Mouse (Mus musculus) forebrain, embryonic 16.5 days (tissue): ENCODE results near the gene Npm1. TPM values are rescaled to one million over a fixed set of nuclear protein-coding genes. Genes with fewer than 3 reads are reported as not detected.

ENCODE experiments used
- ATAC-seq: fragments of 200-750 bp; cut with Nextera tagmentation; 2 replicates; pipeline ENCODE4 v1.8.0; 2017; ENCODE audit warnings: mild to moderate bottlenecking, moderate library complexity
- H3K27ac ChIP-seq: fragments of 300-500 bp; sonication (generic); 2 replicates; pipeline ENCODE4 v1.5.1; 2014; ENCODE audit warnings: low read length, control low read depth
- H3K27me3 ChIP-seq: fragments of 300-500 bp; sonication (generic); replicated peaks from 2 replicates; pipeline ENCODE4 v1.6.1; 2014; ENCODE audit warnings: low read length; ENCODE audit not compliant: control insufficient read depth, insufficient read depth
- H3K36me3 ChIP-seq: fragments of 300-500 bp; sonication (generic); 2 replicates; pipeline ENCODE4 v1.6.1; 2014; ENCODE audit not compliant: control insufficient read depth, insufficient read depth
- H3K4me1 ChIP-seq: fragments of 300-500 bp; sonication (generic); replicated peaks from 2 replicates; pipeline ENCODE4 v1.6.1; 2014; ENCODE audit warnings: low read length; ENCODE audit not compliant: control insufficient read depth, insufficient read depth
- H3K4me2 ChIP-seq: fragments of 300-500 bp; sonication (generic); 2 replicates; pipeline ENCODE4 v1.6.1; 2014; ENCODE audit warnings: mild to moderate bottlenecking, low read length, control low read depth
- H3K4me3 ChIP-seq: fragments of 300-500 bp; sonication (generic); replicated peaks from 2 replicates; pipeline ENCODE4 v1.5.1; 2014; ENCODE audit warnings: mild to moderate bottlenecking, low read length, control low read depth
- H3K9ac ChIP-seq: fragments of 300-500 bp; sonication (generic); replicated peaks from 2 replicates; pipeline ENCODE4 v1.6.1; 2014; ENCODE audit warnings: low read depth, low read length, control low read depth
- H3K9me3 ChIP-seq: fragments of 300-500 bp; sonication (generic); 2 replicates; pipeline ENCODE4 v1.6.1; 2016; ENCODE audit warnings: low read length; ENCODE audit not compliant: control insufficient read depth
- whole genome bisulfite sequencing: fragments of 180-500 bp; shearing (Covaris S2); extraction: QIAGEN DNeasy Blood & Tissue Kit; methylation state at CpG from one replicate; pipeline ENCODE4 v1.1.7; 2014; 5-methylcytosine and 5-hydroxymethylcytosine counted together
- polyA plus RNA-seq: library from polyadenylated mRNA; unstranded; fragments of >200 nt; fragmentation: Nextera tagmentation; extraction: Ambion mirVana; gene quantifications from 2 replicates; pipeline ENCODE4 v1.2.1, GENCODE M21; 2015

Npm1 gene
- polyA plus RNA-seq, 1 experiment from 2014 or later: 479 TPM

DNA sequence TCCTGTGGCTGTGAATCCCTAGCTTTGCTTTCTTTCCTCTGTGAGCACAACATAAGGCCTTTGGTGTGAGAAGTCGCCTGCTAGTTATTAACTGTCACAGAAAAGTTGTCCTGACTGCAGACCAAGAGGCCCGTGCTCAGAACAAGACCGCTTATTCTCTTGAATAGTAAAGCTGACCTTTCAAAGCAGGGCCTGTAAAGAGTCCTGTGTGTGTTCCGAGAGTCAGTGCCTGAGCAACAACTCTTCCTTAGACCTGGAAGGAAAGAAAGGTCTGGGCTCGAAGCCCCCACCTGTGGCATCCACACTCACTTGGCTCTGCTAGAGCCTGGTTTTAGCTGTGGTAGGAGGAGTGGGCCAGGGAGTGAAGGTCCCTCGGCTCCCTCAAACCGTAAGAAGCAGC is 32.1 kb upstream of the Npm1 start:
- ATAC-seq: no peak
- peaks cover 5% of the 10 kb centered on the region; the same call in 1 of the 2 replicates for H3K9me3 ChIP-seq
- H3K27ac ChIP-seq: no peak overlapping the region
- H3K4me2 ChIP-seq: no peak overlapping the region
- H3K9ac ChIP-seq: no peak overlapping the region
- H3K4me3 ChIP-seq: no peak overlapping the region
- H3K4me1 ChIP-seq: 0 out of 2 replicates have a peak, but pooled peaks cover 3% of the 10 kb centered on the region
- WGBS: 11% methylated on average over 7 of the region's 7 CpGs
- H3K27me3 ChIP-seq: peaks cover 76% of the 10 kb centered on the region
- no peaks in the 10 kb centered on the region for H3K36me3 ChIP-seq

DNA sequence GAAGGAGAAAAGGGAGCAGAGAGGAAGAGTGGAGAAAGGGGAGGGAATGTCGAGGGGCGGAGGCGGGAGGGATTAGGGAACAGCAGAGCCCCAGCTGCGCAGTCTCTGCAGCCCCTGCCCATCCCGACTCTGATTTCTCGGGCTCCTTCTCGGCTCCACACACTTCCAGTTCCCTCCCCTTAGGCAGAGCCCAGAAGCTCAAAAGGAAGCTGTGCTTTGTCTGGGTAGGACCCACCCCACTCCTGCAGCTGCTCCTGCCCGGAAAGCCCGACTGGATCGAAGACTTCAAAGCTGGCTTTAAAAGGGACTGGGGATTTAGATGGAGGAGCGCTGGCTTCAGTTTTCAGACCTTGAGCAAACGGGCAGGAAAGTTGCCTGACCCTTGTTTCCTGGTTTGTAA is 30.7 kb upstream of the Npm1 start:
- no peak overlapping the region for H3K4me2 ChIP-seq
- 2% methylated on average over 12 of the region's 12 CpGs for WGBS
- no peaks in the 10 kb centered on the region for H3K36me3 ChIP-seq
- peaks cover 63% of the 10 kb centered on the region for H3K27me3 ChIP-seq
- H3K4me3 ChIP-seq: no peak overlapping the region
- no peak for ATAC-seq
- no peak overlapping the region for H3K9ac ChIP-seq
- peaks cover 5% of the 10 kb centered on the region; the same call in 1 of the 2 replicates for H3K9me3 ChIP-seq
- no peak overlapping the region for H3K27ac ChIP-seq
- H3K4me1 ChIP-seq: 0 out of 2 replicates have a peak, but pooled peaks cover 3% of the 10 kb centered on the region

DNA sequence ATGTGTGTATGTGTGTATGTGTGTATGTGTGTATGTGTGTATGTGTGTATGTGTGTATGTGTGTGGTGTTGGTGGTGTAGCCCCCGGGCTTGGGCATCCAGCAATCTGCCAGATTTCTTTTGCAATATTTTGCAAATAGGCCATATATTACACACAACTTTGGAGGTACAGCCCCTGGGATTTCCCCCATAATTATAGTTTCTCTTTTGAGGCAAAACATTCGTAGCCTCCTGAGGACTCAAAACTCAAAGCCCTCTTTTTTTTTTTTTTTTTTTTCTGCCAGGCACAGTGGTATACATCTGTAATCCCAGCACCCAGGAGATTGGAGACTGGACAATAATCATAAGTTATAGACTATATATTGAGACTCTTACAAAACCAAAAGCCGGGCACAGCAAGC is 18.8 kb upstream of the Npm1 start:
- 77% methylated on average over 3 of the region's 3 CpGs for WGBS
- Histone ChIP-seq H3K27ac (no peak overlapping the region), H3K4me1 (peaks cover 8% of the 10 kb centered on the region), H3K4me3 (no peak overlapping the region), H3K9me3 (no peaks in the 10 kb centered on the region), H3K9ac (no peak overlapping the region), H3K36me3 (no peaks in the 10 kb centered on the region), H3K4me2 (no peak overlapping the region), H3K27me3 (0 out of 2 replicates have a peak, but pooled peaks cover 3% of the 10 kb centered on the region)
- no peak for ATAC-seq

DNA sequence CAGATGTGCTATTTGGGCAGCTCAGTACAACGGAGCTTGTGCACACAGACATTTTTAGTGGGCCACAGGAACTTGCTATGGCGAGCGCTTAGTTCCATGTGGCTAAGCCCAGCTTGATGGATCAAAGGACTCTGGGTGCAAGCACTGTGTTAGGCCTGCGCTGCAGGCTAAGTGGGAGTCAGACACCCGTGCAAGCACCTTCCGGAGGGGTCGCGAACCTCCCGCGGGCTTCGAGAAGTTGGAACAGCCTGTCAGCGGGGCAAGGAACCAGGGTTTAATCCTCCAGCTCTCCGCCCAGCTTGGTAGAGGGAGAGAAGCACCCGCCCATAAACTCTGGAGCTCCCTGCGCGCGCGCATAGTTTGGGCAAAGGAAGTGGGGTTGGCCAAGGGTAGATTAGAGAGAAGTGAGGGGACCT is 17.7 kb upstream of the Npm1 start:
- Histone ChIP-seq H3K4me3 (no peak overlapping the region), H3K4me1 (peaks cover 8% of the 10 kb centered on the region), H3K27ac (no peak overlapping the region), H3K9me3 (no peaks in the 10 kb centered on the region), H3K27me3 (0 out of 2 replicates have a peak, but pooled peaks cover 5% of the 10 kb centered on the region), H3K9ac (no peak overlapping the region), H3K36me3 (no peaks in the 10 kb centered on the region), H3K4me2 (peak overlapping the region; percentile 25)
- WGBS: 4% methylated on average over 18 of the region's 18 CpGs
- ATAC-seq: no peak; the same call in 1 of the 2 replicates

DNA sequence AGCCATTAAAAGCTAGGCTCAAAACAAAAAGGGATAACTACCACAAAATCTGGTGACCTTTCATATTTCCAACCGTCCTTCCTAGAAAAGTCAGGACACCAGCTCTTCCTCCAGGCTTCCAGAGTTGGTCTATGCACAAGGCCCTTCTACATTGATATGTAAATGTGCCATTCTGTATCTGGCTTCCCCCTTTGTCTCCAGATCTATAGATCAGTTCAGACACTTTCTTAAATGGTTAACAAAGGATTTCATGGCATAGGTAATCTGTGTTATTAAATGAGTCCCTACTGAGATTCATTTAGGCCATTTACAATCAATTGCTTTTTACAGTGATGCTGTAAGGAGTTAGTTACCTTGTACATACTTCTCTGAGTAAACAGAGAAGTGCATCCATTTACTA is 16.8 kb upstream of the Npm1 start:
- no peaks in the 10 kb centered on the region for H3K9me3 ChIP-seq
- H3K4me1 ChIP-seq: peaks cover 8% of the 10 kb centered on the region
- 12% methylated on average over 1 of the region's 1 CpGs for WGBS
- no peak overlapping the region for H3K9ac ChIP-seq
- H3K27me3 ChIP-seq: 0 out of 2 replicates have a peak, but pooled peaks cover 5% of the 10 kb centered on the region
- no peak overlapping the region for H3K4me3 ChIP-seq
- H3K27ac ChIP-seq: no peak overlapping the region
- H3K36me3 ChIP-seq: no peaks in the 10 kb centered on the region
- no peak for ATAC-seq
- H3K4me2 ChIP-seq: no peak overlapping the region

- WGBS: 34% methylated on average over 20 of the region's 20 CpGs
- Histone ChIP-seq H3K9me3 (no peaks in the 10 kb centered on the region), H3K4me3 (no peak overlapping the region), H3K27ac (no peak overlapping the region), H3K9ac (no peak overlapping the region), H3K36me3 (no peaks in the 10 kb centered on the region), H3K27me3 (0 out of 2 replicates have a peak, but pooled peaks cover 5% of the 10 kb centered on the region), H3K4me1 (peaks cover 8% of the 10 kb centered on the region), H3K4me2 (no peak overlapping the region)
- peak; percentile 78; the same call in 1 of the 2 replicates for ATAC-seq
Measured at GRCm38 (mm10) chr11:33176525-33177245, 13.7 kb upstream of the Npm1 start.

DNA sequence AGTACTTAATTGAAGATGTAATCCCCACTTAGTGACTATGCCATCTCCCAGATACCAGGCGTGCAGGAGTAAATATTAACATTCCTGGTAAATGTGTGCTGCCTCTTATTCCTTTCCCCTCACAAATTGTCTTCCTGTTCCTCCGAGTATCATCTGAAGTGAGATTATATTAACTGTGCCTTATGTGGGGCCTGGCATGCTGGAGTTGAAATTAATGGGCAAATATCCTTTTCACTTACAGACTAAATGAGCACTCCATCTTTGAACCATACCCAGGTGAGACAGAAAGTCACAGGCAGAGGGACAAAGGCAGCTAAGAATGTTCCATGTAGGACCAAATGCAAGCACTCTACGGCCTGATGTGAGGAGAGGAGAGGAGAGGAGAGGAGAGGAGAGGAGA is 12.8 kb upstream of the Npm1 start:
- no peaks in the 10 kb centered on the region for H3K9me3 ChIP-seq
- no peaks in the 10 kb centered on the region for H3K36me3 ChIP-seq
- H3K4me3 ChIP-seq: no peak overlapping the region
- H3K4me2 ChIP-seq: no peak overlapping the region
- H3K9ac ChIP-seq: no peak overlapping the region
- WGBS: 73% methylated on average over 3 of the region's 3 CpGs
- H3K27ac ChIP-seq: no peak overlapping the region
- H3K27me3 ChIP-seq: 0 out of 2 replicates have a peak, but pooled peaks cover 5% of the 10 kb centered on the region
- ATAC-seq: no peak
- peaks cover 5% of the 10 kb centered on the region for H3K4me1 ChIP-seq

- no peaks in the 10 kb centered on the region for H3K36me3 ChIP-seq
- no peaks in the 10 kb centered on the region for H3K4me1 ChIP-seq
- H3K9me3 ChIP-seq: no peaks in the 10 kb centered on the region
- 12% methylated on average over 9 of the region's 9 CpGs for WGBS
- H3K9ac ChIP-seq: no peak overlapping the region
- 0 out of 2 replicates have a peak, but pooled peaks cover 2% of the 10 kb centered on the region for H3K27me3 ChIP-seq
- ATAC-seq: no peak
- no peak overlapping the region for H3K4me2 ChIP-seq
- no peak overlapping the region for H3K27ac ChIP-seq
- no peak overlapping the region for H3K4me3 ChIP-seq
Measured at GRCm38 (mm10) chr11:33170489-33170888, 7.5 kb upstream of the Npm1 start.

DNA sequence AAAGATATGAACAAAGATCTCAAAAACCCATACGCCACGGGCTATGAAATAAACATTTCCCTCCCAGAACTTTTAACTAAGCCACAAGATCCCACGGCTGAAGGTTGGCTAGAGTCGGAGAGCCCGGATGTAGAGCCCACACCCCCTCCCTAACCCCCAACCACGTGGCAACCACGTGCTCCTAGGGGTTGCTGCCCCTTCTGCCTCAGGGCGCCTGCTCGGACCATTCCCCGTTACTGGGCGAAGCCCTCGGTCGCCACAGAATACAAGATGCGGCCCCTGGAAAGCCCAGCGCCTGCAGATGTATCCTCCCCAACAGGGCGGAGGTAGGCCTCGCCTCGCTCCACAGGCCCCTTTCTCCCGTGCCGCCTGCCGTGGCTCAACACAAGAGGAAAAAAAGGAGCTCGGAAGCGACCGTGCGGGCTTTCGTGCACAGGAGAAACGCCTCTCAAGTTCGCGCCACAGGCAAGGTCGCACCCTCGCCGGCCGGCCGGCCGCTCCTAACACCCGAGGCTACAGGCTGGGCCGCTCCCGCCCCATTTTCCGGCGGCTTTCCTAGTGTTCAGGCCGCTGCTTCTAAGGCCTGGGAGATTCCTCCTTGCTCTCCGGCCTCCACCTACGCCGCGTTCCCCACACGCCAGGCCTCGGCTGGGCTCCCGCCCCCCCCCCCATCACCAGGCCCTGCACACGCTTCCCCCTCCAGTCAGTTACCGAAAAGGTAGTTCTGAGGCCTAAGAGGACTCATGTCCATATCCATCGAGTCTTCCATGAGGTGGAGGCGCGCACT is 602 bp downstream of the Npm1 start:
- WGBS: 3% methylated on average over 51 of the region's 53 CpGs
- Histone ChIP-seq H3K27ac (peak overlapping the region; percentile 87), H3K9me3 (no peaks in the 10 kb centered on the region), H3K27me3 (0 out of 2 replicates have a peak, but pooled peaks cover 2% of the 10 kb centered on the region), H3K4me3 (peak overlapping the region; percentile 100), H3K9ac (peak overlapping the region; percentile 96), H3K36me3 (peaks cover 18% of the 10 kb centered on the region), H3K4me1 (peaks cover 10% of the 10 kb centered on the region), H3K4me2 (peak overlapping the region; percentile 98)
- ATAC-seq: peak; percentile 47
